19 mouse cellular contexts compared by ENCODE assay signal in genomic region chr15:25696660-25697059, GRCm38 (mm10).
DNase-seq lines count a peak whose midpoint lies in the region.
"Had no signal": no experiment of that assay in that cellular context is flagged by ENCODE, and none has a peak within 500 bp of the region (broad histone marks: within the 10 kb centered on the region; RNA-seq: fewer than 3 reads in every experiment).

No protein-coding gene starts in this region.

- DNase-seq in kidney, postnatal 10 days = peak; percentile 4
- no peak for DNase-seq in kidney, adult 18-20 months
- peak; percentile 61 for DNase-seq in cerebellum, adult 11-12 months
- DNase-seq in cerebellum, adult 9-10 months = peak; percentile 67
- peak; percentile 62 to 64 for DNase-seq in cerebellum, postnatal 36 days
- no peak for DNase-seq in adrenal gland, postnatal 4 days (ENCODE audit: low spot score in 2 of 2)
- no peak for DNase-seq in layer of hippocampus, postnatal 25 days (ENCODE audit: extremely low spot score in 1 of 2, low spot score in 1 of 2)
- DNase-seq: adrenal gland, adult 2 months; adrenal gland, postnatal 36 days; forebrain, postnatal 0 days; heart, postnatal 10 days; kidney, adult 9 months; kidney, postnatal 14 days; layer of hippocampus, adult 9-11 months; liver, postnatal 0 days; lung, postnatal 4 days; right cerebral cortex, adult 18-20 months; spleen, adult 18-20 months; thymus, postnatal 14 days had no signal

Comparison
In these comparisons a context has a peak if more than half of its experiments do, and no peak if none do; other contexts are left out.
1. DNase-seq: peak in kidney, postnatal 10 days (single experiment), cerebellum, adult 11-12 months (single experiment), cerebellum, adult 9-10 months (single experiment) and cerebellum, postnatal 36 days (2 of 2); none in kidney, adult 18-20 months (single experiment), adrenal gland, postnatal 4 days (0 of 2) and layer of hippocampus, postnatal 25 days (0 of 2).